Mouse (Mus musculus): ENCODE data around the gene Bik. TPM values are rescaled to one million over a fixed set of nuclear protein-coding genes. Genes with fewer than 3 reads are reported as not detected.

The Bik gene
- polyA plus RNA-seq, 1 experiment from 2014 or later, result 3.2 TPM

DNA sequence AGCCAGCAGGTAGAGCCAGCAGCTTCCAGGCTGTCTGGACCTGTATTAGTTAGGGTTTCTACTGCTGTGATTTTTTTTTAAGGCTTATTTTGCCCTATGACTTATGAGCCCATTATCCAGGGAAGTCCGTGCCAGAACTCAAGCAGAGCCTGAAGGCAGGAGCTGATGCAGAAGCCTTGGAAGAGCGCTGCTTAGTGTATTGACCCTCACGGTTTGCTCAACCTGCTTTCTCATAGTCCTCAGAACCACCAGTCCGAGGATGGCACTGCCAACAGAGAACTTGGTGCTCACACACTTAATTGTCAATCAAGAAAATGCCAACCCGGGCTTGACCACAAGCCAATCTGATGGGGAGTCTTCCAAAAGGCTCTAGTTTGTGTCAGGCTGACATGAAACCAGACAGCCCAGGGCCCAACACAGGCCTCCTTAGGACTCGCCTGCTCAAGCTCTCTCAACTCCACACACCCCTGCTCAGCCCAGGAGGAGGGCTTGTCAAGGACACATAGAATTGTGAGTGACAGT lies 5.7 kb upstream of the Bik start:
- no peak overlapping the region for H3K27ac ChIP-seq (replicated peaks; ENCODE audit: low read depth, low read length)
- H3K27me3 ChIP-seq (ENCODE audit: control insufficient read depth, insufficient read depth, low read length), result peaks cover 9% of the 10 kb centered on the region
- WGBS, result 83% methylated on average over 6 of the region's 6 CpGs
- no peaks in the 10 kb centered on the region for H3K4me1 ChIP-seq (ENCODE audit: control insufficient read depth, insufficient read depth, low read length)
- DNase-seq (ENCODE audit: low spot score) (no peak), ATAC-seq (ENCODE audit: insufficient number of reproducible peaks, low FRiP score, low TSS enrichment, low read depth) (no peak)
- H3K9me3 ChIP-seq (ENCODE audit: control insufficient read depth, low read length), result no peaks in the 10 kb centered on the region
- H3K4me2 ChIP-seq (ENCODE audit: low read depth, severe bottlenecking), result no peak overlapping the region
- no peak overlapping the region for H3K4me3 ChIP-seq (ENCODE audit: low read depth, low read length)
- H3K9ac ChIP-seq (ENCODE audit: low read length), result no peak overlapping the region
- no peaks in the 10 kb centered on the region for H3K36me3 ChIP-seq (ENCODE audit: control insufficient read depth, insufficient read depth, low read length)

DNA sequence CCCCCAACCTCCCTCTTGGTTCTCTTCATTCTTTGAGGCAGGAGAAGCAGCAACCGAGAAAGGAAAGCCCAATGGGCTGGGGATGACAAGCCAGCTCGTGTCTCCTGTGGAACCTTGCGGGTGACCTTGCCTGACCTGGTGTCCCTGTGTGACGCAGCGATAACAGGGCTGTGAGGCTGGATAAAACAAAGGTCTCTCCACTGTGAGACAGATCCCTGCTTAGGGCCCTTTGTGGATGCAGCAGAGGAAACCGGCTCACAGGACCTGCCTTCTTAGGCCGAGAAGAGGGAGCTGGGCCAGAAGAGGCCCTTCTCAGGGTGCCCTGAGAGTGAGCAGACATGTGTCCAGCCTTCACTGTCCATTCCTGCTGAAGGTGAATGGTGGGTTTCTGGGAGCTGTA lies 3.5 kb upstream of the Bik start:
- DNase-seq (ENCODE audit: low spot score) (no peak), ATAC-seq (ENCODE audit: insufficient number of reproducible peaks, low FRiP score, low TSS enrichment, low read depth) (no peak)
- Histone ChIP-seq H3K27me3 (ENCODE audit: control insufficient read depth, insufficient read depth, low read length) (peaks cover 31% of the 10 kb centered on the region), H3K4me2 (ENCODE audit: low read depth, severe bottlenecking) (no peak overlapping the region), H3K36me3 (ENCODE audit: control insufficient read depth, insufficient read depth, low read length) (no peaks in the 10 kb centered on the region), H3K4me3 (ENCODE audit: low read depth, low read length) (no peak overlapping the region), H3K27ac (replicated peaks; ENCODE audit: low read depth, low read length) (no peak overlapping the region), H3K4me1 (ENCODE audit: control insufficient read depth, insufficient read depth, low read length) (peaks cover 3% of the 10 kb centered on the region; the same call in 1 of the 2 replicates), H3K9ac (ENCODE audit: low read length) (no peak overlapping the region), H3K9me3 (ENCODE audit: control insufficient read depth, low read length) (no peaks in the 10 kb centered on the region)
- WGBS, result 33% methylated on average over 7 of the region's 7 CpGs

DNA sequence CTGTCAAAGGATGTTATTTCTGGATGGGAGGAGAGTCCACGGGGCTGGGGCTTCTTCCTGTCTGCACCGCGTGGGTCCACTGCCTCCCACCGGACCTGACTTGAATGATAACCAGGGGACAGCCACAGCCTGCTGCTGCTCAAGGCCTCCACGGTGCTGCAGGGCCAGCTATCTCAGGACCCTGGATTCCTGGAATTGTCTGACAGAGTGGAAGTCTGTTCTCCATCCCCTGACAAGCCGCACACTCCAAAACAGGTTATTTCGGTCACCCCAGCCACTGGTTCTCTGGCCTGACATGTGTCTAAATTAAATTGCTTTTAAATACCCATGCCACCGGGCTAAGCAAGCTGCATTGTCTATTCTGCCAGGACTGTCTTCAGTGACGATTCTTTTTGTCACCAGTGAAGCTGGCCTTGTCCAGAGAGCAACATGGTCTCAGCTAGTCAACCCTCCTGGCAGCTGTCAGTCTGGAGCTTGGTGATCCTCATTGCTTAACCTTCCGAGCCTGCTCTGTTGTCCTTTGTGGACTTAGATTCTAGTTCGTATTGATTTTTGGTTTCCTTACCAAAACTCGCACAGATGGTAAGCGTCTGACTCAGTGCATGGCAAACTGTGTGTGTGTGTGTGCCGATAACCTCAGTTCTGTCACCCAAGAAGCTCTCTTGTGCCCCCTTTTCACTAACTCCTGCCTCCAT lies 2.9 kb upstream of the Bik start:
- Histone ChIP-seq H3K9me3 (ENCODE audit: control insufficient read depth, low read length) (no peaks in the 10 kb centered on the region), H3K27me3 (ENCODE audit: control insufficient read depth, insufficient read depth, low read length) (peaks cover 34% of the 10 kb centered on the region), H3K36me3 (ENCODE audit: control insufficient read depth, insufficient read depth, low read length) (no peaks in the 10 kb centered on the region), H3K4me2 (ENCODE audit: low read depth, severe bottlenecking) (no peak overlapping the region), H3K9ac (ENCODE audit: low read length) (no peak overlapping the region), H3K27ac (replicated peaks; ENCODE audit: low read depth, low read length) (no peak overlapping the region), H3K4me3 (ENCODE audit: low read depth, low read length) (no peak overlapping the region), H3K4me1 (ENCODE audit: control insufficient read depth, insufficient read depth, low read length) (peaks cover 3% of the 10 kb centered on the region; the same call in 1 of the 2 replicates)
- 64% methylated on average over 14 of the region's 14 CpGs for WGBS
- DNase-seq (ENCODE audit: low spot score) (no peak), ATAC-seq (ENCODE audit: insufficient number of reproducible peaks, low FRiP score, low TSS enrichment, low read depth) (no peak)

DNA sequence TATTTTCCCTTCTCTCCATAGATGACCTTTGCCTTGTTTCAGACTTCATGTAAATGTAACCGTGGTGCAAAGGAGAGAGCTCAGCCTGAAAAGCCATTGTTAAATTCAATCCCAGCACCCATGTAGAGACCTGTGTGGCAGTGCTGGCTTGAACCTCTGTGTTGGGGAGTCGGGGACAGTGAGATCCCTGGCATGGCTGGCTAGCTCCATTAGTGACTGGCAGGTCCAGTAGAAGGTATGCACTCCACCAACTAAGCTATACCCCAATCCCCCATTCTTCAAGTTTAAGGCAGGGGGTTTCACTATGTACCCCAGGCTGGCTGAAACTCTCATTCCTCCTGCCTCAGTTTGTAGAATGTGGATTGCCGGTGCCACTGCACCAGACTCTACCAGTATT lies 2.3 kb upstream of the Bik start:
- ATAC-seq (ENCODE audit: insufficient number of reproducible peaks, low FRiP score, low TSS enrichment, low read depth) (no peak), DNase-seq (ENCODE audit: low spot score) (no peak)
- no peaks in the 10 kb centered on the region for H3K9me3 ChIP-seq (ENCODE audit: control insufficient read depth, low read length)
- no peak overlapping the region for H3K9ac ChIP-seq (ENCODE audit: low read length)
- no peak overlapping the region for H3K4me2 ChIP-seq (ENCODE audit: low read depth, severe bottlenecking)
- no peaks in the 10 kb centered on the region for H3K36me3 ChIP-seq (ENCODE audit: control insufficient read depth, insufficient read depth, low read length)
- H3K4me1 ChIP-seq (ENCODE audit: control insufficient read depth, insufficient read depth, low read length), result peaks cover 3% of the 10 kb centered on the region; the same call in 1 of the 2 replicates
- H3K27ac ChIP-seq (replicated peaks; ENCODE audit: low read depth, low read length), result no peak overlapping the region
- H3K27me3 ChIP-seq (ENCODE audit: control insufficient read depth, insufficient read depth, low read length), result peaks cover 34% of the 10 kb centered on the region
- H3K4me3 ChIP-seq (ENCODE audit: low read depth, low read length), result no peak overlapping the region
- WGBS, result 80% methylated on average over 3 of the region's 3 CpGs

DNA sequence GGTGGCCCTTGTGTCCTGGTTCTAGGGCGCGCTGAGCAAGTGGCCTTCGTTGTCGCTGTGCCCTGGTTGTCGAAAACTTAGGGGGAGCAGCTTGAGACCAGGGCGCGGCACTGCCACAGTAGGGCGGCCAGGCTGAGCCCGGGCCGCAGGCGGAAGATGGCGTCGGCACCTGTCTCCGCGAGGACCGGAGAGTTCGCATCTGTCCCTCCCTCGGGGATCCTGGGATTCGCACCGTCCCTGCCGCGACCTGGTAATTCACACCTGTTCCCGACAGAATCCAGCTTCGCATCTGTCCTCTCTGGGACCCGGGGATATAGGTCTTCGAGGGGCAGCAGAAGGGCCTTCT lies 403 bp downstream of the Bik start:
- ATAC-seq (ENCODE audit: insufficient number of reproducible peaks, low FRiP score, low TSS enrichment, low read depth) (no peak), DNase-seq (ENCODE audit: low spot score) (no peak)
- Histone ChIP-seq H3K9me3 (ENCODE audit: control insufficient read depth, low read length) (no peaks in the 10 kb centered on the region), H3K4me1 (ENCODE audit: control insufficient read depth, insufficient read depth, low read length) (peaks cover 3% of the 10 kb centered on the region; the same call in 1 of the 2 replicates), H3K27ac (replicated peaks; ENCODE audit: low read depth, low read length) (no peak overlapping the region), H3K4me2 (ENCODE audit: low read depth, severe bottlenecking) (peak overlapping the region; percentile 96), H3K27me3 (ENCODE audit: control insufficient read depth, insufficient read depth, low read length) (peaks cover 34% of the 10 kb centered on the region), H3K9ac (ENCODE audit: low read length) (no peak overlapping the region; the same call in 1 of the 2 replicates), H3K4me3 (ENCODE audit: low read depth, low read length) (peak overlapping the region; percentile 50), H3K36me3 (ENCODE audit: control insufficient read depth, insufficient read depth, low read length) (no peaks in the 10 kb centered on the region)
- under 1% methylated on average over 26 of the region's 26 CpGs for WGBS

DNA sequence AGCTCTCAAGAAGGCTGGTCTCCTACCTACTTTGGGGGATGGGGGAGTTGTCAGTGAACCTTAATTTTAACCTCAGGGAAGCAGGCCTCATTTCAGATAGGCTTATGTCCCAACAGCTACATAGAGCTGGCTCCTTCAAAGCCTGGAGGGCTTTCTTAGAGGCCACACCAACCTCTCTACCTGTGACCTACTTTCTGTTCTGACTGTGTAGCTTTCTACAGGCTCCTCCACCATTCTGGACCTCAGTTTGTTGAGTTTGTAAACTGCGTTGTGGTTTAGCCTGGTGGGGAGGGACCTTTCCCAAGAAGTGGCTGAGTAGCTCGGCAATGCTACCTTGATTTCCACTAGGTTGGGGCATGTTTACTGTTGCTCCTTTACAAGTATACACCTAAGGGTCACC lies 1.1 kb downstream of the Bik start:
- no peak overlapping the region for H3K4me3 ChIP-seq (ENCODE audit: low read depth, low read length)
- no peak overlapping the region for H3K9ac ChIP-seq (ENCODE audit: low read length)
- no peak for ATAC-seq (ENCODE audit: insufficient number of reproducible peaks, low FRiP score, low TSS enrichment, low read depth)
- DNase-seq (ENCODE audit: low spot score), result no peak
- H3K9me3 ChIP-seq (ENCODE audit: control insufficient read depth, low read length), result no peaks in the 10 kb centered on the region
- WGBS, result 63% methylated on average over 2 of the region's 2 CpGs
- peaks cover 34% of the 10 kb centered on the region for H3K27me3 ChIP-seq (ENCODE audit: control insufficient read depth, insufficient read depth, low read length)
- H3K4me2 ChIP-seq (ENCODE audit: low read depth, severe bottlenecking), result no peak overlapping the region
- H3K36me3 ChIP-seq (ENCODE audit: control insufficient read depth, insufficient read depth, low read length), result no peaks in the 10 kb centered on the region
- peaks cover 3% of the 10 kb centered on the region; the same call in 1 of the 2 replicates for H3K4me1 ChIP-seq (ENCODE audit: control insufficient read depth, insufficient read depth, low read length)
- H3K27ac ChIP-seq (replicated peaks; ENCODE audit: low read depth, low read length), result no peak overlapping the region

DNA sequence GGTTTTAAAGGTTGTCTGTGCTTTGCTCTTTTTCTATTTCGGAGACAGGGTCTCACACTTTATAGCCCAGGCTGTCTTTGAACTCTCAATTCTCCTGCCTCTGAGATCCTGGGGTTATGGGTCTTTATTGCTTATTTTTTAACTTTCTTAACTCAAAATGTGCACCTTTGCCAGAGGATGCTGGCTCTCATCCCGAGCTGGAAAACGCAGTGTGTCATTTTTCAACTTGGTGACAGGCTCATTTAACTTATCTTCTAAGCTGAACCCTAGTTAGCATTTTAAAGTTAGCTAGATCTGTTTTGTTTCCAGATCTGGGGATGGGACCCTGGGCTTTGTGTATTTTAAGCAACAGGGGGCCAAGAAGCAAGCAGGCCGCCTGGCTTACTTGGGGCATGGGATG lies 2.2 kb downstream of the Bik start:
- peaks cover 3% of the 10 kb centered on the region; the same call in 1 of the 2 replicates for H3K4me1 ChIP-seq (ENCODE audit: control insufficient read depth, insufficient read depth, low read length)
- DNase-seq (ENCODE audit: low spot score) (no peak), ATAC-seq (ENCODE audit: insufficient number of reproducible peaks, low FRiP score, low TSS enrichment, low read depth) (no peak)
- no peak overlapping the region for H3K27ac ChIP-seq (replicated peaks; ENCODE audit: low read depth, low read length)
- no peak overlapping the region for H3K4me2 ChIP-seq (ENCODE audit: low read depth, severe bottlenecking)
- 63% methylated on average over 4 of the region's 4 CpGs for WGBS
- no peaks in the 10 kb centered on the region for H3K9me3 ChIP-seq (ENCODE audit: control insufficient read depth, low read length)
- H3K4me3 ChIP-seq (ENCODE audit: low read depth, low read length), result no peak overlapping the region
- H3K9ac ChIP-seq (ENCODE audit: low read length), result no peak overlapping the region
- no peaks in the 10 kb centered on the region for H3K36me3 ChIP-seq (ENCODE audit: control insufficient read depth, insufficient read depth, low read length)
- H3K27me3 ChIP-seq (ENCODE audit: control insufficient read depth, insufficient read depth, low read length), result peaks cover 34% of the 10 kb centered on the region

DNA sequence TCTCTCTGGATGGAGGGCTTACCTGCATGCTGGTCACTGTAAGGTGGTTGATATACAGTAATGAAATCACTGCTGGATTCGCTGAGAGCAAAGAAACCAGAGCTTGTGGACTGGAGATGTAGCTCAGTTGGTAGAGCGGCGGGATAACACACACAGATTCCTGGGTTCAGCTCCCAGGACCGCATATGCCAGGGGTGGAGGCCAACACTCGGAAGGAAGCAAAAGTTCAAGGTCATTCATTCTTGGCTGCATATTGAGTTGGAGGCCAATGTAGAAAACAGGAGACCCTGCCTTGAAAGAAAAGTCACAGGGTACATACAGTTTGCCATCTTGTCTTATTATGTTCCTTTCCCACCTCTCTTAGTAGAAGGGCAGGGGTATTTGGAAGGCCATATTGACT lies 3.1 kb downstream of the Bik start:
- H3K27me3 ChIP-seq (ENCODE audit: control insufficient read depth, insufficient read depth, low read length), result peaks cover 31% of the 10 kb centered on the region
- DNase-seq (ENCODE audit: low spot score), result no peak

More for the DNA sequence above, 3.1 kb downstream of the Bik start:
- H3K4me3 ChIP-seq (ENCODE audit: low read depth, low read length), result no peak overlapping the region
- H3K9me3 ChIP-seq (ENCODE audit: control insufficient read depth, low read length), result no peaks in the 10 kb centered on the region
- H3K9ac ChIP-seq (ENCODE audit: low read length), result no peak overlapping the region
- WGBS, result 88% methylated on average over 5 of the region's 5 CpGs
- H3K4me2 ChIP-seq (ENCODE audit: low read depth, severe bottlenecking), result no peak overlapping the region
- no peaks in the 10 kb centered on the region for H3K36me3 ChIP-seq (ENCODE audit: control insufficient read depth, insufficient read depth, low read length)
- H3K4me1 ChIP-seq (ENCODE audit: control insufficient read depth, insufficient read depth, low read length), result peaks cover 3% of the 10 kb centered on the region; the same call in 1 of the 2 replicates
- no peak overlapping the region for H3K27ac ChIP-seq (replicated peaks; ENCODE audit: low read depth, low read length)
- ATAC-seq (ENCODE audit: insufficient number of reproducible peaks, low FRiP score, low TSS enrichment, low read depth), result no peak
